Mouse (Mus musculus) forebrain, embryonic 15.5 days (tissue): ENCODE data around the gene Slc9a2. TPM values are rescaled to one million over a fixed set of nuclear protein-coding genes. Genes with fewer than 3 reads are reported as not detected.

Experiments
- ATAC-seq: fragments of 200-750 bp; cut with Nextera tagmentation; replicated peaks from 2 replicates; pipeline ENCODE4 v1.8.0; 2017; ENCODE audit warnings: mild to moderate bottlenecking, moderate TSS enrichment, moderate library complexity
- H3K27ac ChIP-seq: fragments of 300-500 bp; sonication (generic); replicated peaks from 2 replicates; pipeline ENCODE4 v1.5.1; 2015; ENCODE audit warnings: mild to moderate bottlenecking, inconsistent platforms
- H3K27me3 ChIP-seq: fragments of 300-500 bp; sonication (generic); 2 replicates; pipeline ENCODE4 v1.6.1; 2015; ENCODE audit warnings: inconsistent platforms
- H3K36me3 ChIP-seq: fragments of 300-500 bp; sonication (generic); 2 replicates; pipeline ENCODE4 v1.6.1; 2015; ENCODE audit warnings: mild to moderate bottlenecking, inconsistent platforms
- H3K4me1 ChIP-seq: fragments of 300-500 bp; sonication (generic); 2 replicates; pipeline ENCODE4 v1.6.1; 2015; ENCODE audit warnings: inconsistent platforms
- H3K4me2 ChIP-seq: fragments of 300-500 bp; sonication (generic); replicated peaks from 2 replicates; pipeline ENCODE4 v1.6.1; 2015; ENCODE audit warnings: mild to moderate bottlenecking, inconsistent platforms
- H3K4me3 ChIP-seq: fragments of 300-500 bp; sonication (generic); 2 replicates; pipeline ENCODE4 v1.5.1; 2015; ENCODE audit warnings: mild to moderate bottlenecking, inconsistent platforms
- H3K9ac ChIP-seq: fragments of 300-500 bp; sonication (generic); replicated peaks from 2 replicates; pipeline ENCODE4 v1.6.1; 2015; ENCODE audit warnings: mild to moderate bottlenecking, inconsistent platforms
- H3K9me3 ChIP-seq: fragments of 300-500 bp; sonication (generic); 2 replicates; pipeline ENCODE4 v1.6.1; 2016; ENCODE audit warnings: inconsistent platforms
- WGBS: fragments of 180-500 bp; shearing (Covaris S2); methylation state at CpG from one replicate; pipeline ENCODE4 v1.1.7; 2015; ENCODE audit warnings: mixed read lengths; 5-methylcytosine and 5-hydroxymethylcytosine counted together
- polyA plus RNA-seq: library from polyadenylated mRNA; unstranded; fragments of >200 nt; fragmentation: Nextera tagmentation; extraction: Ambion mirVana; gene quantifications from 2 replicates; pipeline ENCODE4 v1.2.1, GENCODE M21; 2015

Gene Slc9a2
- polyA plus RNA-seq, 1 experiment from 2014 or later = 0.09 TPM

DNA sequence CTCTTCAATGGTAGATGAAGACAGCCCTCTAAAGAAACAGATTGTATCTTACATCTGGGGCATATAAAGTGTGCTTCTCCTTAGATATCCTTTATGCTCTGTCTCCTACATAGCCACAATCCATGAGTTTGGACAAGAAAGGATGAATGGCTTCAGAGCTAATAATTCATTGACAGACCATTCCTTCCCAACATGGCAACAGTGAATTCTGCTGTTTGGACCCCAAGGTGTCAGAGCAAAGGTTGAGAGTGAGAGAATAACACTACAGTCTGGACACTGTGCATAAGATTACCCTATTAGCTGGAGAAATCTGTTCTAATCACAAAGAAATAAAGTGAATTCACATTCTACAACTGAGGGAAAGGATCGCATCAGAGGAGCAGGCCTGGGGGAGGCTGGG lies 115.1 kb downstream of the Slc9a2 start:
- H3K36me3 ChIP-seq = no peaks in the 10 kb centered on the region
- ATAC-seq = no peak
- WGBS = 95% methylated on average over 1 of the region's 1 CpGs
- no peak overlapping the region for H3K27ac ChIP-seq
- no peaks in the 10 kb centered on the region for H3K27me3 ChIP-seq
- H3K9ac ChIP-seq = no peak overlapping the region
- H3K4me3 ChIP-seq = no peak overlapping the region
- H3K9me3 ChIP-seq = no peaks in the 10 kb centered on the region
- H3K4me1 ChIP-seq = peaks cover 5% of the 10 kb centered on the region; the same call in 1 of the 2 replicates
- H3K4me2 ChIP-seq = no peak overlapping the region

DNA sequence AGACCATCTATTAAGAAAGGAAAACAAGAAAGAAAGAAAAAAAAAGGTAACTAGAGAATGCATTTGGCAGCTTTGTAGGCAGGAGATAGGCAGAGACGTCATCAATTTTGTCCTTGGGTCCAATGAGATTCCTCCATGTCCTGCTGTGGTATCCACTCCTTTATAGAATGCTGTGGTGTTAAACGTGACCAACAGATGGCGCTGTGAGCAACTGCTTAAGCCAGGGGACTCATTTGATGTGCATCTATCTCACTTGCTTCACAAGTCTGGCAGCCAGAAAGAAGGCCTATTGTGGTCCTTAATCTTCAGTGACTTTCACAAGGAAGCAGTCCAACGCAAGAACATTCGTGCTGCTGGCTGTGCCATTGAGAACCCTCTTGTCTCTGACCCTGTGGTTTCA lies 117.0 kb downstream of the Slc9a2 start:
- Histone ChIP-seq H3K4me3 (no peak overlapping the region), H3K9me3 (no peaks in the 10 kb centered on the region), H3K27ac (no peak overlapping the region), H3K4me1 (no peaks in the 10 kb centered on the region), H3K4me2 (no peak overlapping the region), H3K36me3 (no peaks in the 10 kb centered on the region), H3K27me3 (no peaks in the 10 kb centered on the region), H3K9ac (no peak overlapping the region)
- WGBS = 15% methylated on average over 5 of the region's 5 CpGs
- ATAC-seq = no peak

DNA sequence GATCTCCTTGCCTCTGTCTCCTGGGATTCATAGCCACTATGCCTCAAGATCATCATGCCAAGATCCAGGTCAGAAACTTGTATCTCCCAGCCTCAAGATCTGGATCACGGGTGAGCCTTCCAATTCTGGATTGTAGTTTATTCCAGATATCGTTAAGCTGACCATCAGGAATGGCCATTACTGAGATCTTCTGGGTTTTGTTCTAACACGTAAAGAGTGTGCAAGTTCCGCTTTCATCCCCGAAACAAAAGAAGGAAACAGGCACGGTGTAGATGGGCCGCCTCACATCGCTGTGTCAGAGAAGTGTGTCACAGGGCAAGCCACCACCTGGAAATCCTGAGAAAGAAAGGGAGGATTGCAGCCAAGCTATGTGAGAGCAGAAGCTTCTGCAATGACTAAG lies 118.7 kb downstream of the Slc9a2 start:
- no peak for ATAC-seq
- 89% methylated on average over 8 of the region's 8 CpGs for WGBS
- Histone ChIP-seq H3K27me3 (no peaks in the 10 kb centered on the region), H3K4me3 (no peak overlapping the region), H3K9ac (no peak overlapping the region), H3K27ac (no peak overlapping the region), H3K4me1 (no peaks in the 10 kb centered on the region), H3K4me2 (no peak overlapping the region), H3K9me3 (no peaks in the 10 kb centered on the region), H3K36me3 (no peaks in the 10 kb centered on the region)

DNA sequence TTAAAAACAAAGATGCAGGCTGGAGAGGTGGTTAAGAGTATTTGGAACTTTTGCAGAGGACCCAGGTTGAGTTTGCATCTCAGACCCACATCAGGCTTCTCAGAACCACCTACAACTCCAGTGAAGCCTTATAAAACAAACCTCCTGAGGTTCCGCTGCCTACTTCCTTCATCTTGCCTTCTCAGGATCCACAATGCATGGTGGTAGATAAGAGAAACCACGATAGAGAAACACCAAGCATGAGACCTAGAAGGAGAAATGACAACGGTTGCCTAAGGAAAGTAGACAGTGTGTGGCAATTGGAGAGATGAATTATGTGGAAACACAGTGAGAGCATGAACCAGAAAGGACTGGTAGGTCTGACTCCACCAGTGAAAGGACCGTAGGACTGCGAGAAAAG lies 120.5 kb downstream of the Slc9a2 start:
- Histone ChIP-seq H3K4me2 (no peak overlapping the region), H3K9ac (no peak overlapping the region), H3K9me3 (no peaks in the 10 kb centered on the region), H3K4me3 (no peak overlapping the region), H3K4me1 (no peaks in the 10 kb centered on the region), H3K27ac (no peak overlapping the region), H3K36me3 (no peaks in the 10 kb centered on the region), H3K27me3 (no peaks in the 10 kb centered on the region)
- WGBS = 94% methylated on average over 5 of the region's 5 CpGs
- no peak for ATAC-seq

DNA sequence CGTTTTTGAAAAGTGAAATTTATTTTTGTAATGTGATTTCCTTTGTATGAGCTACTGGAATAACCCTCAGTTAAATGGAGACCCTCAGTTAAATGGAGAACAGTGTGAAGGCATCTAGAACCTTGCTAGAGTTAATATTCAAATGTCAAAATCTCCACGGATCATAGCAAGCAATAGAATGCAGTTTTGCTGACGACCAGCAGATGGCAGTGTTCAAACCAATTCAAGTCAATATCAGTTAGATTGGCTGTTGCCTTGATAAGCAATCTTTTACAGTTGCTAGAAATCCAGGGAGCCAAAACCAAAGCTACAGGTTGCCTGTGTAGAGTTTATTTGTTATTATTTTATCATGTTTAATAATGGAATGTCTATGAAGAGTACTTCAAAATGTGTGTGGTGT lies 122.4 kb downstream of the Slc9a2 start:
- Histone ChIP-seq H3K4me2 (no peak overlapping the region), H3K9ac (no peak overlapping the region), H3K4me3 (no peak overlapping the region), H3K27me3 (no peaks in the 10 kb centered on the region), H3K27ac (no peak overlapping the region), H3K4me1 (no peaks in the 10 kb centered on the region), H3K9me3 (no peaks in the 10 kb centered on the region), H3K36me3 (no peaks in the 10 kb centered on the region)
- ATAC-seq = no peak
- WGBS = 24% methylated on average over 3 of the region's 3 CpGs

DNA sequence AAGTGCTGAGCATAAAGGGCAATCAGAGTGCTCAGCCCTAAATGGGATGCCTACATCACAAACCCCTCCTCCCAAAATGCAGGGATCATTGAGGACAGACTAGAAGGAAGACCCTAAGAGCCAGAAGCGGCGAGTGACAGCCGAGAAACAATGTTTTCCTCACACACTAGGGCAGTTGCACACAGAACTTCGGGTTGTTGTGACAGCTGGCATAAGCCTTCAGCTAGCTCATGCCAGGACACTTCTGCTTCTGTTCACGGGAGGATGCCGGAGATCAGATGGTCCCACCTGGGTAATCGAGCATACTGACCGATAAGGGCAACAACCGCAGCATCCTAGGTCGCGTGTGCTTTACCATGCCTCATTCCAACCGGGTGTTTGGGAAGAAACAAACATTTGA lies 123.7 kb downstream of the Slc9a2 start:
- H3K27ac ChIP-seq = no peak overlapping the region
- WGBS = 87% methylated on average over 12 of the region's 12 CpGs
- no peak overlapping the region for H3K4me3 ChIP-seq
- H3K4me2 ChIP-seq = no peak overlapping the region
- no peaks in the 10 kb centered on the region for H3K4me1 ChIP-seq
- no peaks in the 10 kb centered on the region for H3K9me3 ChIP-seq
- ATAC-seq = no peak
- no peaks in the 10 kb centered on the region for H3K36me3 ChIP-seq
- H3K9ac ChIP-seq = no peak overlapping the region
- no peaks in the 10 kb centered on the region for H3K27me3 ChIP-seq

DNA sequence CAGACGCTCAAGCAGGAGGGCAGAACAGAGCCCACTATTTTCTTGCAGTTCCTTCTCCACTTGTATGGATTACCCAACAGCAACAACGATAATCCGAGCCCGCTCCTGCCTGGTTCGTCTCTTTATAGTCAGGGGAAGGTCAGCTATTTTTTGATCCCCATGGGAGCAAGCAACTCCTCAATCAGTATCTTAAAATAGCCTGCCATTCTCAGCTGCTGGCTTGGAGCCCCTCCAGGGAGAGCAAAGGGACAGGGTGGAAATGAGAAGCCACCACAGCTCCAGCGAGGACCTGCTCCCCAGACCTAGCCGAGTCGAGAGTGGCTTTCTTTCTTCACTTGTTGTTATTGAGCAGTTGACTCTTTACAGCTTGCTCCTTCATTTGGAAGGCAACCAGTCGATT lies 125.0 kb downstream of the Slc9a2 start, which contains the start of gene Tmem182:
Gene Tmem182, plus strand, starts transcription at position 251 of the 400 bp plus-strand sequence.
- no peaks in the 10 kb centered on the region for H3K4me1 ChIP-seq
- no peaks in the 10 kb centered on the region for H3K27me3 ChIP-seq
- H3K9me3 ChIP-seq = no peaks in the 10 kb centered on the region
- H3K9ac ChIP-seq = no peak within 1 kb of the TSS
- H3K27ac ChIP-seq = no peak within 1 kb of the TSS
- 63% methylated on average over 9 of the region's 9 CpGs for WGBS
- H3K4me3 ChIP-seq = no peak within 1 kb of the TSS
- no peak within 1 kb of the TSS for H3K4me2 ChIP-seq
- no peak for ATAC-seq
- H3K36me3 ChIP-seq = no peaks in the 10 kb centered on the region

DNA sequence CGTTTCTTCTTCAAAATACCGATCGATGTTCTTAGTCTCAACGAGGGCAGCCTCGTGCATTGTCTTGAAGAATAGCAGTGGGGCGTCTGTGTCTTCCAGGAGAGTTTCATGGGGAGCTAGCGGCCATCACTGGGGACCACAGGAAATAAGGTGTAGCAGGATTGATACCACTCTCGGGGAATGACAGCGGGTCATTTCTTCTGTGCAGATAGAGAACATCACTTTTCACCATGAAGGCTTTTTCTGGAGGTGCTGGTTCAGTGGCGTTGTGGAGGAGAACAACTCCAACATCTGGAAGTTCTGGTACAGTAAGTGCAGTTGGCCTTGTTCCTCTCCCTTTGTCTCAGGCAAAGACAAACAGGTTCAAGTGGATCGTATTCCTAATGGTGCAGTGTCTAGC lies 125.5 kb downstream of the Slc9a2 start:
- H3K36me3 ChIP-seq = no peaks in the 10 kb centered on the region
- H3K27ac ChIP-seq = no peak overlapping the region
- no peak for ATAC-seq
- 89% methylated on average over 11 of the region's 11 CpGs for WGBS
- H3K9me3 ChIP-seq = no peaks in the 10 kb centered on the region
- no peak overlapping the region for H3K4me3 ChIP-seq
- no peak overlapping the region for H3K9ac ChIP-seq
- no peaks in the 10 kb centered on the region for H3K27me3 ChIP-seq
- H3K4me2 ChIP-seq = no peak overlapping the region
- H3K4me1 ChIP-seq = no peaks in the 10 kb centered on the region

DNA sequence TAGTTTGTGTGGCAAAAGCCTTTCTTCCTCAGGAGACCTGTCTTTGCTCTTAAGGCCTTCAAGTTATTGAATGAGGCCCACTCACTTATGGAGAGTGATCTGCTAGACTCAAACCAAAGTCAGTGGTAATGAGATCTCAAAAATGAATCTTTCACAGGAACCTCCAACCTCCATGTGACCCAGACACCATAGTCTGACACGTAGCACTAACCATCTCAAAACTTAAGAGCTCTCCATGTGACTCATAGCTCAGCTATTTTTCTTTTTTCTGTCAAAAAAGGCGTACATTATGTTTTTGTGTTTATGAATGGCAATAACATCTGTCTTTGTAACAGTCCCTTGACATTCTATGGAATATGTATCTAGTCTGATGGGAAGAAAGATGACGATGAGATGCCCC lies 128.3 kb downstream of the Slc9a2 start:
- no peaks in the 10 kb centered on the region for H3K9me3 ChIP-seq
- ATAC-seq = no peak
- H3K4me3 ChIP-seq = no peak overlapping the region
- H3K27ac ChIP-seq = no peak overlapping the region
- H3K4me2 ChIP-seq = no peak overlapping the region
- H3K9ac ChIP-seq = no peak overlapping the region
- H3K4me1 ChIP-seq = no peaks in the 10 kb centered on the region
- no peaks in the 10 kb centered on the region for H3K36me3 ChIP-seq
- no peaks in the 10 kb centered on the region for H3K27me3 ChIP-seq
- WGBS = 85% methylated on average over 3 of the region's 3 CpGs

DNA sequence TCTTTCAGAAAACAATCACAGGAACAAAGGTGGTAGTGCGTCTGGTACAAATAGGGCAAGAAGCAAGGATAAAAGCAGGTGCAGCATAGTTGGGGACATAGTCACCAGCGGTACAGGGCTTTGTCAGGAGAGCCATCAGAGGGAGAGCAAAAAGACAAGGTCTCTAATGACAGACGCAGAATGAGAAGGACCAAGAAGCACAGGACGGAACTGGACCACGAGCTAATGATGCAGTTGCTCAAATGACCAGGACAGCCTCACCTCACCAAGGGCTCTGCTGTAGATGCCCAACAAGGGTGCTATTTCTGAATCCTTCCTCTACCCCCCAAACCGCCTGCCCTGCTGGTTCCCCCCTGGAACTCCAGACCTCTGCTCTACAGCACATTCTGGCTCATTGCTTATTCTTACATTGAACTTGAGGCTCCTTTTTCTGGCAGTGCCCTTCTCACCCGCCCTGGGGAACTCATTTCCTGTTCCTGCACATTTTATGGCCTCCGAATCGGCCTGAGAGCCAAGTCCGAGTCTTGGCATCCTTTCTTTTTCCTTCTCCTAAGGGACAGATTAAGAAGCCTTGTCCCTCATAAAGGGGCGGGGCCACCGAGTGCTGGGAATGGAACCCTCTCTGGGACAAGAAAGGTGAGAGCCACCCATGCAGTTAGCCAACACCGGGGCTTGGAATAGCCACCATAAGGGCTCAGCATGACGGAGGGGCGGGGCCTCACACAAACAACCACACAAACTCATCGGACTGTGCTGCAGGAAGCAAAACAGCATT lies 134.9 kb downstream of the Slc9a2 start:
- no peaks in the 10 kb centered on the region for H3K27me3 ChIP-seq
- H3K4me2 ChIP-seq = no peak overlapping the region
- no peak overlapping the region for H3K4me3 ChIP-seq
- no peak overlapping the region for H3K27ac ChIP-seq
- no peak overlapping the region for H3K9ac ChIP-seq
- 73% methylated on average over 16 of the region's 16 CpGs for WGBS
- no peaks in the 10 kb centered on the region for H3K9me3 ChIP-seq
- ATAC-seq = no peak
- no peaks in the 10 kb centered on the region for H3K4me1 ChIP-seq
- no peaks in the 10 kb centered on the region for H3K36me3 ChIP-seq

Other genes with a start within 250 kb of the Slc9a2 start
- gene Il18r1, start 215.0 kb upstream of the Slc9a2 start, polyA plus RNA-seq = not detected in 2 replicates
- 0.10 and 0.19 TPM in 2 replicates for gene Il18rap, start 165.2 kb upstream of the Slc9a2 start, polyA plus RNA-seq
- not detected in 2 replicates for gene Slc9a4, start 100.5 kb upstream of the Slc9a2 start, polyA plus RNA-seq
- gene Mfsd9, start 110.1 kb downstream of the Slc9a2 start, polyA plus RNA-seq = 5.8 TPM in 2 replicates
- 0.06 TPM in 1 of 2 replicates, not detected in the other for gene Tmem182, start 125.0 kb downstream of the Slc9a2 start, polyA plus RNA-seq